Mouse (Mus musculus) gastrocnemius, postnatal 14 days (tissue): ENCODE data around the gene Tbc1d5. TPM values are rescaled to one million over a fixed set of nuclear protein-coding genes. Genes with fewer than 3 reads are reported as not detected.

ENCODE experiments used
- DNase-seq: peaks from one replicate; pipeline ENCODE4 v3.0.0; 2021; ENCODE audit warnings: mixed read lengths
- intact Hi-C: fragments of 180-260 bp; cut with DNase I; formaldehyde crosslinking; loops from one replicate; pipeline ENCODE4 v1.15.1; 2025; ENCODE audit warnings: low total_unique reads
- total RNA-seq, 2 experiments: library from RNA; stranded (reverse); gene quantifications; 2 replicates each; pipeline ENCODE4 v1.2.3; 2021

Tbc1d5 gene
- total RNA-seq, 2 experiments from 2014 or later = 7.3 to 7.6 TPM

DNA sequence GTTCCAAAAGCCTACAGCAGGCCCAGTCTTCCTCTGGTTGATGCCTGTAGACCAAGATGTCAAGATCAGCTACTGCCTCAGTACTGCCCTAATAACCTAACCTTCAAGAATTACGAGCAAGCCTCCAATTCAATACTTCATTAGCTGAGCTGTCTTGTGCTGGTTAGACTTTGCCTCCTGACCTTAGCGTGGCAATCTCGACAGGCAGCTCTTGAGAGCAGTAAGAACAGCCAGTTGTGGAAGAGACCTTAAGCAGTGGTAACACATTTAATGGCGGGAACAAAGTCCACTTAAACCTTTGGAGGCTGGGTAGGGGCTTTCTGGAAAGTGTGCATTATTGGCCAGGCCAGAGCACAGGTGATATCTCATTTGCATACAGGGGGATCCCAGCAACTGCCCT is 34.2 kb downstream of the Tbc1d5 start:
- no peak for DNase-seq
- intact Hi-C loops = no loop called here

DNA sequence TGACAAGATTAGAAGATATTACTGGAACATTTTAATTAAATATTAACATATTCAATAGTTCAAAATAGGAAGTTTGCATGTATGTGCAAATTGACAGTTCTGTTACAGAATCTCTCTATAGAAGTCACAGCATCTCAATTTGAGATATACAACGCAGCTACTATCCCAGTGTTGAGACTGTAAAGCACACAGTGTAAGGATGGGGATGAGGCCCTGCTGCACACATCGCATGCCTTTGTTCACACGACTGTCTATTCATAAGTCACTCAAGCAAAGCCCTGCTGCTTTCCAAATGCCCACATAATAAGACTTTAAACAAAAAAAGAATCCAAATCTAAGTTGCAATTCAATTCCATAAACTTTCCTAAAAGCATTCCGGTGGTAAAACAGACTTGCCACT is 37.1 kb downstream of the Tbc1d5 start:
- intact Hi-C loops = no loop called here
- DNase-seq = no peak

DNA sequence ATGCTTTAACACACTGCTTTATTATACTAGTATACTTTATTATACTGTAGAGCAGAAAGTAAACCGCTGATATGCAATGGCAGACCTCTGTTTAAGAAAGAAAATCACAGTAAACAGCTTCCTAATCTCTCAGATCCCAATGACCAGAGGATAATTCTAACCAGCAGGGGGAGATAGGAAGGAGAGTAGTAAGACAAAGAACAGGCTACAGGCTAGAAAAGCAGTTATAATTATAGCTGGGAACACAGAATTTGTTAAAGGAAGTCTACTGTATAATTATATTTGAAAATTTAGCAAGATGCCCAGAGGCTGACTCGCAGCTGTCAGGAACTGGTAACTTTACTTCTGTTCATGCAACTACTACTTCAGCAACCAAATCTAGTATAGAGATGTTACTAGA is 68.0 kb downstream of the Tbc1d5 start:
- no peak for DNase-seq
- intact Hi-C loops = no loop called here

DNA sequence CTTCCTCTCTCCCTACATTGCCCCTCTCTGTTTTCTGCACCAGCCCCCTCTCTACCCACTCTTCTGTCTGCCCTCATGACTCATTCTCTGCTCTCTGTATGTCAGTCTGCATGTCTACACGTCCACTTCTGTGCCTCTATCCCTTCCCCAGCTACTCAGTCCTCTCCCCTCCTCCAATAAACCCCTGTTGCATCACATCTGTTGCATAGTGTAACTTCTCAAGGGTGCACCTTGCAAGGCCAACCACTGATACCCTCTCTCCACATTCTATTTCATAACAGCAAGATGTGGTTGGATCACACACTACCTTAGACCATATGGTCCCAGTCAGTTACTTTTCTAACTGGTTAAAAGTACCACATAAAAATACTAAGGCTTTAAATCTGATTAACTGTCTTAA is 74.9 kb downstream of the Tbc1d5 start:
- no peak for DNase-seq
- intact Hi-C loops = no loop called here

DNA sequence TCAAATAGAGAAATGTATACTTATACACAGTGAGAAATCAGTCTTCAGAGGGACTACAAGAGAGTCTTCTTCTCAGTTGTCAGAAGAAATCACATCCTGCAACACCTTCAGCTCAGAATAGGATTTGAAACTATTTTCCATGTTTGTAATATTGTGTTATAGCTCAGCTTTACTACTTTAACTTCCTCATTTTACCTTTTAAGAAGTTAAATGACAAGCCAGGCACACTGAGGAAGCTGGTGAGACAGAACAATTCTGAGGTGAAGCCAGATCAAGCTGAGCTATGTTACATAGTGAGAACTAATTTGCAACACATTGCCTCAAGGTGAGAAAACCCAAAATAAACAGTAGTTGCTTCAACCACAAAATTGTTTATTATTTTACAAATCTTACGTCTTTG is 135.3 kb downstream of the Tbc1d5 start:
- intact Hi-C loops = no loop called here
- DNase-seq = no peak

DNA sequence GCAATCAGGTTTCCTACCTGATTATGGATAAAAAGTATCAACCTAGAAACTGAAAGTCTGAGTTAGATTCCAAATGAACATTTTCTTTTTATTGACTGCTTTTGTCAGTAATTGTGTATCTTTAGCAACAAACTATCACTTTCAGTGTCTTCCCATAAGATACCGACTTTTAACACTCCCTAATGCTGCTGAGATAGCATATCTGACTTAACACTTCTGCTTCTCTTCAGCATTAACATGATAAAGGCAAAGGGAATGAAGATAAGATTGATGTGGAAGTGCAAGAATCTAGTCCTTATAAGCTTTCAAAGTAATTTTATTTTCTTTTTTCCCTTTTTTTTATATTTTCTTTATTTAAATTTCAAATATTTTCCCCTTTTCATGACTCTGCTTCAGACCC is 138.3 kb downstream of the Tbc1d5 start:
- intact Hi-C loops = no loop called here
- no peak for DNase-seq

DNA sequence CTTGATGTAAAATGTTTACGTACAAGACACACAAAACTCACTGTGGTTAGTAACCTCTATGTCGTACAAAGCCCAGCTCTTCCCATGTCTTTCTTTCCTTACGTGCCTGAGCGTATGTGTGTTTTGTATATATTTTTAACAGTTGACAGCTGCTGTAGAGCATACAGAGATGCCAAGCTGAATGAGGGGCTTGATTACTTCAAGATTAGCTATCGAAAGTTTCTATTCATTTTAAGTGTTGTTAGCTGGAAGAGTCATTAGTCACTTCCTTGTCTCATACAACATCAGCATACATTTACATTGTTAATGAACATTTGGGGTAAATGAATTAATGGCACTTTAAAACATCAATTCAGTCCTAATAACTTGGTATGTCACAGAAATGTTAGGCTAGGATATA is 155.9 kb downstream of the Tbc1d5 start:
- intact Hi-C loops = no loop called here
- DNase-seq = no peak

DNA sequence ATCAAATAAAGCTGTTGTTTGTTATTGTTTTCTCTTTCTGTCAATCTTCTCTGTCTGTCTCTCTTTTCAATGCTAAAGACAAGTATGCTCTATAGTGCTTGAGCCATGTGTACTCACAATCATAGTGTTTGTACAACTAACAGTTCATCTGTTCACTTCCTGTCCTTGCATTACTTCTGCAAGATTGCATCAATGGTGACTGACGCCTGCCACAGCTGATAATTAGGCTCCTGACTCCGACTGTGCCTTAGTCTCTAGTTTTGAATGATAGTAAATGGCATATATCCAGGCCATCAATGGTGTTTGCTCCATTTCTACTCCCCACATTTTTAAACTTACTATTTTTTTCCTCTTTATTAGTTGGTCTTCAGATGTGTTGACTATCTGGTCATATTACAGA is 162.8 kb downstream of the Tbc1d5 start:
- intact Hi-C loops = no loop called here
- DNase-seq = no peak

DNA sequence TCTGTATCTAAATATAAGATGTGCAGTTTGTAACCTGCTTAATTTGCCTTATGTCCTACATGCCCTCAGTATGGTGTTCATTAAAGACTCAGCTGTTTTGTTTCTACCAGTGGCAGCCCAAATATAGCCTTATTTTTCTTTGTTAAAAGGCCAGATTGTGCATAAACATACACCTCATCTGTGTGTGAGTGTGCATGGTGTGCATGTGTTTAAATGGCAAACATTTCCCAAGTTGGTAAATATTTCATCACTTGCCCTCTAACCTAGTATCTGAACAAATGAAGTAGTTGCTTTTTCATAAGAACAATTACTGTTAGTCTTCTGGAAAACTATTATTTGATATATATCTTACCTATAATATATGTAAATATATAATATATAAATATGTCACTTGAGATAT is 165.2 kb downstream of the Tbc1d5 start:
- DNase-seq = no peak

DNA sequence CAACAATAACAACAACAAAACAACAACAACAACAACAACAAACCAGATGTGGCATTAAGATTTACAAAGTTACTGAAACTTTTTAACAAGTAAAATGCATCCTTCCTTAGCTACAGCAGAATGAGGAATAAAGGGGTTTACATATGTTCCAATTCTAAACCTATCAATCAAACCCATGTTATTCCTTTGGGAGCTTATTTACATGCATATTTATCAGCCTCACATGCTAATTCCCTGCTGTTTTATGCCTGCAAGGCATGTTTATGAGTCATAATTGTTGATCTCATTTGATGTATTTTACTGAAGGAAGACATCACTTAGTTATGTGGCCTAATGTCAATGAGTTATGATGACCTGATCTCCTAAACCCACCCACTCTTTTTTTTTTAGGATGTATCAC is 176.0 kb downstream of the Tbc1d5 start:
- intact Hi-C loops = no loop called here
- DNase-seq = no peak

More for the DNA sequence above, 165.2 kb downstream of the Tbc1d5 start:
- intact Hi-C loops = no loop called here

DNA sequence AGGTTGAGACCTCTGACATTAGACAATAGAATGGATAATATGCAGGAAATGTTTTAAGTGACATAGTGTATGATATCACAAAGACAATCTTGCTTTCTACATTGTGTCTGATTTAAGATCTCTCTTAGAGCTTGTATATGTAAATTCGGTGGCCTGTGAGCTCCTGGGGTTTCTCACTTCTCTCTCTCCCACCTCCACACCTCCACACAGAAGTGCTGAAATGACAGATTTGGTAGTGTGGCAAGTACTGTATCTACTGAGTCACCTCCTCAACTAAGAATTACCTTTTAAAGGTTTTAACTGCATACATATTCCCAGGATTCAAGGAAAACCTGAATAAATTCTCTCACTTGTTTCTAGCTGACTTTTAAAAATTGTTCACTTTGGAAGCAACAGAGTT is 180.9 kb downstream of the Tbc1d5 start:
- intact Hi-C loops = no loop called here
- no peak for DNase-seq

DNA sequence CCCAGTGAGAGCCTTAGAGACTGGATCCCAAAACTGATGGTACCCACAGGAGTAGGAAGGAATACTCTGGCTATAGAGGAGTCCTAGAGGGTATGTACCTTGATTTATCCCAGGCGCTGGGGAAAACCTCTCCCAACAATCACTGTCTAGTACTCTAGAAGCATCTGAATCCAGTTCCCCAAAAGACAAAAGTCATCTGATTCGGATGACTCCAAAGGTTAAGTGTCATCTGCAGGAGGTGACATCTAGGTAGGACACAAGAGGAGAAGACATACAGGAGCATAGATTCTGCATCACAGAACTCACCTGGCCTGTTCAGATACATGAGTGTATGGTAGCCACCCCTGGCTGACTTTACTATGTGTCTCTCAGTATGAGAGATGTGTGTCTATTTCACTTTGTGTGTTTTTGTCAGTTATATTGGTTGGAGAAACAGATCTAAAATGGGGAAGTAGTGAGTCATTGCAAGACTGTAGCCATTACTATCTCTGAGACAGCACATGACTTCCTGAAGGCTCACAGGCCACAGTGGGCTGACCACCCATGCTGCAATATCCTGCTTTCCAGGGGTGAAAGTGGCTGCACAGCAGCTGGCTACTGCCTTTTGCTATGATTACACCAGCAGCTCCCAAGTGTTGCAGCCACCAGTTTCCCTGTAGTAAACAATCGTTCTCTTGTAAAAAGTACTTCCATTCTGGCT is 185.7 kb downstream of the Tbc1d5 start:
- intact Hi-C loops = no loop called here
- DNase-seq = peak; percentile 18

DNA sequence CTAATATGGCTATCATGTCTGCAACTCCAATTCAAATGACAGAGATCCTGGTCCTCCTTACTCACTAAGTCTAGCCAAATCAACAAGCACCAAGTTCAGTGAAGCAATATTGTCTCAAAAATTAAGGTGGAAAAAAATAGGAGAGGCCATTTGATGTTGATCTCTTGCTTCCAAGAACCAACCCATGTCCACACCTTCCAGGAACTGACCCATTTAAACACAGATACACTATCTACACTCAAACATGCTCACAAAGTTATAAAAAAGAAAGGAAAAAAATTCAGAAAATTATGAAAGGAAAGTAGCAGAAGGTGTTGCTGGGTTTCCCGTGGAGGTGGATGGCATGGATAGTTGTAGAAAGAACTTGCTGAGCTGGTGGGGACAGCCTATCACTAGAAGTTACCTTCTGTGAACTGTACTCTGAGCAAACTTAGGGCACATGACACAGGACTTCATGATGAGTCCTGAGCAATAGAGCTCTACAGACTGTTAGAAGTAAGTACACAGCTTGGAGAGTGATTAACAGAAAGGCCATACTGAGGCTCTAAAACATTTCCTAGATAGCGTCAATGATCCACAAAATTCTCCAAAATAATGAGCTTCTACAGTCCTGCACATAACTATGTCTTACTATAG is 188.3 kb downstream of the Tbc1d5 start:
- intact Hi-C loops = no loop called here
- DNase-seq = no peak

DNA sequence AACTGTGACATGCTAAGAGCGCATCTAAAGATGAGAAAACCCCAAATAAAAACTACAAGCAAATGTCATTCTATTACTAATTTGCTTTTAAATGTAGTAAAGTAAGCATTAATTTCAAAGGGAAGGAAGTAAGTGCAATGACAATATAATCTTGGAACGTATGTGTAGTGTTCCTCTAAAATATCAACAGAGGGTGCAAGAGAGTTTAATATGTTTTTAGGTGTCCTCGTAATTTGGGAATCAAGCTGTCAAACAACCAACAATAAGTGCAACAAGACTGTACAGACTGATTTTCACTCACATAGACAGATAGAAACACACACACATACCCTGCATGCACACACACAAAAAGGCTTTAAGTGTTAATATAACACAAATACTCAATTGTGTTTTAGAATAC is 191.2 kb downstream of the Tbc1d5 start:
- intact Hi-C loops = no loop called here

DNA sequence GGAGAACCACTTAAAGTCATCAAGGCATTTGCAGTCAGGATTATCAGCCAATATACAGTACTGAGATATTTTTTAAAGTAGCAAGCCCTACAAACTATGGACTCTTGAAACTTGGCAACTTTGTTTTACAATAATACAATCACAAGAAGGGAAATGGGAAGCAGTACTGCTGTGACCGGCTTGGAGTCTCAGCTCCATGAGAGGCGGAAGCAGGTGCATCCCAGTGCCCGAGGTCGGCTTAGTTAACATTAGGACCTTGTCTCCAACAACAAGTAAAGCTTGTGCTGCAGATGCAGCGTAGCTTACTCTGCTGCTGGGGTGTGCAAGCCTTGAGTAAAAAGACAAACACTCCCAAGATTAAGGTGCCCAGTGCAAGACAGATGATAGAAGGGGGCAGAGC is 197.2 kb downstream of the Tbc1d5 start:
- DNase-seq = no peak
- intact Hi-C loops = no loop called here

More for the DNA sequence above, 191.2 kb downstream of the Tbc1d5 start:
- DNase-seq = no peak

DNA sequence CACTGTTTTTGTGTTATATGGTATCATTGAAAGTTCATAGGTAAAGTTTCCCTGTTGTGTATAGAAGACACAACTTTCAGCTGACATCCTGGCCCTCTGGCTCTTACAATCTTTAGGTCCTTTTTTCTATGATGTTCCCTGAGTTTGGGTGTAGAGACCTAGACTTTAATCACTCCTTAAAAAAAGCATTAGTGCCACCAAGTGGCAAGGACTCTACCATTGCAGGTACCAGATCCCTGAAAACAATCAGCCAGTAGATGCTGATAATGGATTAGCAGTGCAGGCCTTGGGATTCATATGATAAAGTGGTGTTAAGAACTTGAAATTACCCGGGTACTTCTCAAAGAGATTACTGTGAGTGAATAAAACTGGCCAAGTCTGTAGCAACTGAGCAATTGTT is 207.0 kb downstream of the Tbc1d5 start:
- intact Hi-C loops = loop anchor here (5.0 kb wide), 1 partner anchor 155 kb away; no protein-coding TSS in a partner anchor
- DNase-seq = no peak

DNA sequence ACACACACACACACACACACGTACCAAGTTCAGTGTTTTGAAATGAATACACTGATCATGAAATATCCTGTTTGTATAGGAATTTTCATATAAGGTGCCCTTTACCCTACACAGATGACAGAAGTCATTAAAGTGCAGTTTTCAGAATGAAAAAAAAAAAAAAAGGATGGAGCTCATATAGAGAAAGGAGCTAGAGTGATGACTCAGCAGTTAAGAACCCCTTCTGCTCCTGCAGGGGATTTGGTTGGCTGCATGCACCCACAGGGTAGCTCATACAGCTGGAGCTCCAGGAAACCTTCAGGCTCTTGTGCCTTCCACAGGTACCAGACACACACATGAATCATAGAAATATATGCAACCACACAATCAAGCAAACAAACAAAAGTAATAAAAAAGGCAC is 213.0 kb downstream of the Tbc1d5 start:
- no peak for DNase-seq
- intact Hi-C loops = no loop called here

DNA sequence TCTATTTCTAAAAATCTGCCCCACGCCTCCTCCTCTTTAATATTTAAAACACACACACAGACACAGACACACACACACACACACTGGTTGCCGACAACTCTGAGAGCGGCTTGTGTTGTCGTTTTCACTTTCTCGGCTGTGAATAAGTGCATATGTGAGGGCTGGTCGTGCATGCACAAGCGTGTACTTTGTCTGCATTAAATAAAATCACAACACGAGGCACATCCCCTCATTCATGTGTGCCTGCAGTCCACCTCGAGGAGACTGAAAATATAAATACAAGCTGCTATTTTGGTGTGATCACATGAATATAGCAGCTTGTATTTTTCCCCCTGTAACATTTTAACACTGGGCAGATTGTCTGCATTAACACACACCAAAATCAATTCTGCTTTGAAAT is 224.8 kb downstream of the Tbc1d5 start:
- intact Hi-C loops = no loop called here
- DNase-seq = no peak

DNA sequence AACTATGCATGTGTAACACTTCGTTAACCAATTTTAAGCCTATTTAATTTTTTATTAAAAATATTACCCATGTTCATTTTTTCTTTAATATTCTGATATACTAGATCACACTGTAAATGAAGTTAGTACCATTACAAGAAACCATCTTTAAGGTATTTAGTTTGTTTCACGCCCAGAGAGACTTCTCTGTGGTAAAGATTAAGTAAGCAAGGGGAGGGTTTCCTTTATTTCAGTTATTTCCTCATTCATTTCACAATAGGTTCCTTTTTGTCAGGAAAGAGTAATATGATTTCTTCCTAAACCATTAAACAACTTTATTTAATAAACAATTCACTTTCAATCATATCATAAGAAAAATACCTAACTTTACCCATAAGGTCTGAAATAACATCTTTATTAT is 256.8 kb downstream of the Tbc1d5 start:
- intact Hi-C loops = no loop called here
- DNase-seq = no peak

DNA sequence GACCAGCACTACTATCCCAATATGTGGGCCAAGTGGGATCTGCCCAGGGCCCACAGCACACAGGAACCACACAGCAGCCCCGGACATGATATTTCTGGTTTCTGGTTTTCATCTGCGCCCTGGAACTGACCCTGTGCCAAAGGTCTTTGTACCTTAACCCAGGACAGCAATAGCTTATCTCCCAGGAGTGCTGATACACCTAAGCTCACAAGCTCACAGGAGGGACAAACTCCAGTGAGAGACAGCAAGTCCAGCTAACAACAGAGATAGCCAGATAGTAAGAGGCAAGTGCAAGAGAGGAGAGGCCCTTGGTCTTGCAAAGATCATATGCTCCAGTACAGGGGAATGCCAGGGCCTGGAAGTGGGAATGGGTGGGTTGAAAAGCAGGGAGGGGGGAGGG is 263.9 kb downstream of the Tbc1d5 start:
- intact Hi-C loops = no loop called here
- DNase-seq = no peak

DNA sequence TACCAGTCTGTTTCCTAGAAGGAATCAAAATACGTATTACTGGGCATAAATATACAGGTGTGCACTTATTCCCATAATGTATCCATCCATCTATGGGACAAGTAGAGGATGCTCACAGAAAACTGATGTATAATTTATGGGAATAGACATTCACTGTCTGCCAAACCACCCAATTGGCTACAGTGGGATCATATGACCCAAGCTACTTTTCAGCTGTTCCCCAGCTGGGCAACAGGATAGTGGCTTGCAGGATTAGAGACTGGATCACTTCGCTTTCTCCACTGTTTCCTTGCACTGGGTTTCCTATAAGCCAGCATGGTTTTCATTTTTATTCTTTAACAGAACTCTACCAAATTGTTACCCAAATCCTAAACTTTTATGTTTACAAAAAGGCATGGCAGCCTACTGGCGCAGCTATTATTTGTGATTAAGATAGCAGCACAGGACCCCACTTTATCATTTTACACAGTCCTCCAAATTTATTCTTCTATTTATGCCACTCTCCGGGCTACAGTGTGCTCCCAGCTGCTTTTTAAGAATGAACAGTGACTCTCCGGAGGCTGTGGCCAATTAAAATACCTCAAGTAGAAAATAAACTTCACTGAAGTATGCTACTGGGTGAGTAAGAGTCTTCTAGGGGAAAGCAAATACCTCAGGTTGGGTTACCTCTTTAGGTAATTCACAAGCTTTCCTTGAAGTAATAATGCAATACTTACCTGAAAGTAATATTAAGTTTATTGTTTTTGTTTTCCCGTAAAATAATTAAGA is 270.4 kb downstream of the Tbc1d5 start:
- intact Hi-C loops = no loop called here
- DNase-seq = no peak
